Mouse (Mus musculus) kidney, postnatal 25 days (tissue): ENCODE measurements around the gene Spns3.
A peak's percentile ranks its signal among the peaks of the same experiment; 100 is the strongest.

Experiments
- DNase-seq, 2 experiments: peaks; one replicate each; pipeline ENCODE4 v3.0.0; 2021; ENCODE audit warnings: mixed read lengths in 2 of 2

The Spns3 gene

DNA sequence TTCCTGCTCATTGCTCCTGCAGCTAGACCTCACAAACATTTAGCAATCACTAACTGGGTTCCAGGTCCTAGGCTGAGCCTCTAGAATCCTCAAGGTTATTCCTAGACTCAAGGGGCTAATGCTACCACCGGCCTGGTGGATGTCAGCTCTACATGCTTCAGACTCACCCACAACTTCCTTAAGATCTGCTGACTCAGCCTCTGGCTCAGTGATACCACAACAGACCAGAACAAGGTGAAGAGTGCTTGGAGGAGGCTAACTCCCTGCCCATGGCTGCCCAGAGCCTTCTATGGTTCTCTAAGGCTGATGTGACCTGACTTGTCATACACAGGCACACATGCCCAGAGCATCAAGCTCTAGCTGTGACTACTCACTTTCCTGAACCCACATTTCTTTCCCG, 70.8 kb downstream of the Spns3 start:
- no peak for DNase-seq

GRCm38 (mm10) chr11:72478228-72478627, 72.1 kb downstream of the Spns3 start:
- DNase-seq: peak in 1 of 2 experiments; percentile 57

GRCm38 (mm10) chr11:72477653-72478052, 72.7 kb downstream of the Spns3 start:
- no peak for DNase-seq

GRCm38 (mm10) chr11:72477182-72477581, 73.1 kb downstream of the Spns3 start:
- no peak for DNase-seq

GRCm38 (mm10) chr11:72476074-72476625, 74.2 kb downstream of the Spns3 start:
- DNase-seq: no peak

DNA sequence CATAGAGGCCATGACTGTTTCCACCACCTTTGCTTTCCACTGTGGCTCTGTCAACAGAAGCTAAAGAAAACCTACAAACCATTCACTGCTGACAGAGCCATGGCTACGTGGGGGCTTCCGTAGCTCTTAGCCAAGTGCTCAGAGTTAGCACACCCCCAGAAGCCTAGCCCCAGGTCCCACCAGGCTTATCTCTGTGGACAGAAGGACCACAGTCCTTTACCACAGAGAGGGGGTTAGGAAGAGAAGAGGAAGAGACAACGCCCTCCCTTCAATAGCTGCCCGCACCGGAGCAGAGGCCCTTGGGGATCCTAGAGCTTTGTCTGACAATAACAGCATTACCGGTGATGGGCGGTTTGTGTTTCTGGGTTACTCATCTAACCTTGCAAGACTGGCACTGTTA, 74.9 kb downstream of the Spns3 start:
- no peak for DNase-seq

DNA sequence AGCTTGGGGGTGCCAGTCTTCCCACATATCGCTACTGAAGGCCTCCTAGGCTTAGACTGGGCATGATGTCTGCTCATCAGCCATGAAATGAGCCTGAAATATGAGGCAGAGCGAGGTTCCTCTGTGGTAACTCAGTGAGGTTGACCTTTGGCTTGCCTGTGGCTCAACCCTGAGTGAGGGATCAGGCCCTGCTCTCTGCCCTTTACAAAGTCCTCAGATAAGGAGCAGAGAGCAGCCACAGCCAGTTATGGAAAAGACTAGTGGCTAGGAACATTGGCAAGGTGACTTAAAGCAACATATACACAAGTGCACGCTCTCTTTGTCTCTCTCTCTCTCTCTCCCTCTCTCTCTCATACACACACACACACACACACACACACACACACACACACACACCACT, 75.4 kb downstream of the Spns3 start:
- DNase-seq: peak; percentile 45 to 72

DNA sequence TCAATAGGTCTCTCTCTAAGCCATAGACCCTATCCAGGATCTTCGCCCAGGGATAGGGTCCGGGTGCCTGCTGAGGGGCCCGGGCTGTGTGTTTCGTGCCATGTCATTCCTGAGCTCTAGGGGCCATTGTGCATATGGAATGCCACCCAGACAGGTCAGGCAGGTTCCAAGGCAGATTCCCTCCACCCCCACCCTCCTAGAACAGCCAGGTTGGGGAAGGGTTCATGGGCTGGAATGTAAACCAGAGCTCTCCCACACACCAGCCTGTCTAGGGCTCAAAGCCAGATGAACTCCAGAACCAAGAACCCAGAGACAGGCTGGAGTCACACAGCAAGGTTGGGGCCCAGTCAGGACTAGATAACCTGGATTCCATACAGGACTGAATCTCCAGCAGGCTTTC, 76.8 kb downstream of the Spns3 start:
- DNase-seq: no peak

GRCm38 (mm10) chr11:72471381-72471780, 78.9 kb downstream of the Spns3 start:
- DNase-seq: no peak

- DNase-seq: no peak
Measured at GRCm38 (mm10) chr11:72470004-72470403, 80.3 kb downstream of the Spns3 start.

DNA sequence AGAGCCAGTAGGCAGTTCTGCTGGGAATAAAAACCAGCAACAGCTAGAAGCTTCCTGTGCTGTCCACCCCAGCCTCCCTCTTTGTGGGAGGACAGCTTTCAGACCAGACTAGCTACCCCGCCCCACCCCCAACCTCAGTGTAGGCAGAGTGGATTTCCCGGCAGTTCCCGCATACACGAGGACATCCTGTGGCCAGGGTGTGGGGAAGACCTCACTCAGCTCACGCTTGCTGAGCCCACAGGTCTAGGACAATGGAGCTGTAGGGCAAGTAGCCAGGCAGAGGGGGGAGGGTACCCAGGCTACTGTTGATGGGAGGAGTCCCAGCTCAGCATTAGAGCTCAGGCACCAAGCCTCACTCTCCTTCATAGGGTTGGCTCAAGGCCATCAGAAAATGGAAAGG, 81.1 kb downstream of the Spns3 start:
- peak; percentile 89 to 93 for DNase-seq

- no peak for DNase-seq
Measured at GRCm38 (mm10) chr11:72468525-72468924, 81.8 kb downstream of the Spns3 start.

DNA sequence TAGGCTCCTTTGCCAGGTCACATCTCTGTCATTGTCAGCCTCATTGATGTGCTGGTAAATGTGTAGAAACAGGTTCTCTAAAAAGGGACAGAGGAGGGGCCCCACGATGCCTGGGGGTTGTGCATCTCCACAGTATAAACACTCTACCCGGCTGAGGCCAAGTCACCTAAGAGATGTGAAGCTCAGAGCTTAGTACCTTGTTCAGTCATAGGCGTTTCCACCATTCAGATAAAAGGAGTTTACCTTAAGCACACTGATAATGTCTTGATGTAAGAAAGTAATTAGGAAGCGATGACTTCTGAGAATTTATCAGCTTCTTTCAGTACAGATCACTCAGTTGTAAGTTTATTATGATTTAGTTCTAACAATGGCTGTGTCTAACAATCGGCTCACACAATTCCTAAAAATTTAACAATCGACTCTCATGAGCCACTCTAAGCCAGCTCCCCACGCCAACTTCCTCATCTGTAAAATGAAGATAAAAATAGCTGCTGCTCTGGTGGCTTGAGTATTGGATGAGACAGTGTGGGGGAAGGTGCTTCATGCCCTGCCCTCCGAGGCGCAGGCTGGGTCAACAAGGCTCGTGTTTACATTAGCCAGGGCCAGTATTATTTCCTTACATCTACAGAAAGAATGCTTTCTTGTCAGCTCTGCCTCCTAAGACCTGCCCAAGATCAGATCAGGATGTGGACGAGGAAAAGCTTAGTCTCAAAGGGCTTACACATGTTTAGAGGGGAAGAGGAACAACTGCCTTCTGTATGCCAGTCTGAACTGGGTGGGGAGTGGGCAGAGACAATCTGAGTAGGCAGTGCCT, 83.4 kb downstream of the Spns3 start:
- DNase-seq: no peak

DNA sequence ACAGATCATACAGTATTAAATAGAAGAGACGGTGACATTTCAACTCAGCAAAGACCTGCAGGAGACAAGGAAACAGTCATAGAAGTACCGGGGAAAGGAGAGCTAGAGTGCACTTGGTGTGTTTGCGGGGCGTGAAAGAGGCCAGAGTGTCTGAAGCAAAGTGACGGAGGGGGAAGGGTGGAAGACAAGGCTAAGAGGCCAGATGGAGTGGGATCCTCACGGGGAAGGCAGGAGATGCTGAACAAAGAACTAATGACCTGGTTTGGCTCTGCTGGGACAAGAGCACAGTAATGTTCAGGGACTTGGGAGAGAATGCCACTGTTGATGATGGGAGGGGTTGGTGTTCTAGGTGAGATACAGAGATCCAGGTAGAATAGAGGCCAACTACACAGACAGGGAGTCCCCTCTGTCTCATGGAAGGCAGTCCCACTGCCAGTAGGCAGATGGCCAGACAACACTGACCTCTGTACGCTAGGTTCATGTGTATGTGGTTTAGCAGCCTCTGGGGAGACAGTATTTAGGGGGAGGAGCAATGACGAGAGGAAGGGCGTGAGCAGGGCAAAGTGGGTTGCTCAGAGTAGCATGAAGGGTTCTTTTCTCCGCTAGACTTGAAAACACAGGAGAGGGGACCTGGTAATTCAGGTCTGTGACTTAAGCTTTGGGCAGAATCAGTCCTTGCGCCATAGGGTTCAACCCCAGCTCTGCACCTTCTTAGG, 84.2 kb downstream of the Spns3 start:
- DNase-seq: no peak

DNA sequence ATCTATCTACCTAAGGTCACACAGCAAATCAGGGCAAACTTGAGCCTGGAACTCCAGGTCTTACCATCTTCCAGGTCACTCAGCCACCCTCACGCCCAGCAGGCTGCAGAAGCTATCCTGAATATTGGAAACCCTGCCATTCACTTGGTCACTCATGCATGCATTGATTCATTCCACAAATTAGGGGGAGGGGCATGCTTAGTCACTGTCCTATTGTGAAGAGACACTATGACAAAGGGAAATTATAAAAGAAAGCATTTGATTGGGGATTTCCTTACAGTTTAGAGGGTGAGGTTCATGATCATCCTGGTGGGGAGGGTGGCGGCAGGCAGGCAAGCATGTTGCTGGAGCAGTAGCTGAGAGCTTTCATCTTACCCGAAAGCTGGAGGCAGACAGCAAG, 85.5 kb downstream of the Spns3 start:
- DNase-seq: no peak

DNA sequence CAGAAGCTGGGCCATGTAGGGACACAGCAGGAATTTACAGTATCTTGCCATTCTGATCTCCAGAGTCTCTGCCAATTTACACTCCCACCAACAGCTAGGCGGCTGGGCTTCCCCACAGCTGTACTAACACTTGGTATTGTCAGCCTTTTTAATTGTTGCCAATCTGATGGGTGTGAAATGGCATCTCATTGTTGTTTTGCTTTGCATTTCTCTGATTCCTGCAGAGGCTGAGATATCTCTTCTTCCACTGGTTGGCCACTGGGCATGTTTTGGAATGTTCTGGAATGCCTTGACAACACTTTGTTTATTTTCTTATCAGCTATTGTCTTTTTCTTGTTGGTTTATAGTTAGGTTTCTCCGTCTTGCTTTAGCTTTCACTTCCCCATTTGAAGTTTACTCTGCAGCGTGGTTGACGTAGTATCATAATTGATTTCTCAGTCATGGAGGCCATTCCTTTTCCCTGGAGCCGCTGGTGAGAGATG, 88.8 kb downstream of the Spns3 start:
- no peak for DNase-seq

DNA sequence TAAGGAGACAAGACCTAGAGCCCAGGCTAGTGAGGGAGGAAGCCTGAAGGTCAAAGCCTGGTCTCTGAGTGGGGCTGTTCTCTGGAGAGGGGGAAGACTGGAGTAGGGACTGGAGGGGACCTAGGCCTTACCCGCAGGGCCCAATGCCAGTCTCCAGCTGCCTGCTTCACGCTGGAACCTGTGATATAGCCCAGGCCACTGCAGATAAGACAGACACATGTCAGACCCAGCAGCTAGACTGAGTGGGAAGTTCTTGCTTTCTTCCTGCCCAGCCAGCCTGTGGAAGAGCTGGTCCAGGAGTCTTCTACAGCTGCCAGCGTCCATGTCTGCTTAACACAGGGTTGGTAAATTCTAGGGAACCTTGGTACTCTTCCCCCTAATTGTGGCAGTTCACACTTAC, 91.8 kb downstream of the Spns3 start:
- no peak for DNase-seq

DNA sequence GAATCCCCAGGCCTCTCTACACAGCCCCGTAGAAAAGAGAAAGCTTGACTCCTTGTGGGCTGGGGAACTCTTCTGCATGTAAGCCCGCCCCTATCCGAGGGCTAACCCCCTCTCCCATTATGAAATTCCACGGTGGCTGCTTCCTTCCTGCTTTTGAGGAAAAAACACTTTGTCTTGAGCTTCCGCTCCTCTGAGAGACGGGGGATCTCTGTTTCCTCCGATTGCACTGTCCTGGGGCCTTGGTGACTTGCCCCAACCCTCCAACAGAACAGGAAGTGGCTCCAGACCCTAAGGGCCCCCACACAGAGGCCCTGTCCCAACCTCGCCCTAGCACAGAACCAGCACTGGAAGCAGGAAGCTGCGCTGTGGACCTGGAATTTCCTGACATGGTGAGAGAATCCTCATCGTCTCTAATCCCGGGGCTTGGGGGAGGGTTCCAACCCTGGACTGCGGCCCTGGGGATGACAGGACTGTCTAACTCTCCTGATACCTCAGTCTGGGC, 92.3 kb downstream of the Spns3 start:
- peak; percentile 59 to 83 for DNase-seq

- peak in 1 of 2 experiments; percentile 38 for DNase-seq
Measured at GRCm38 (mm10) chr11:72455694-72456093, 94.6 kb downstream of the Spns3 start.

DNA sequence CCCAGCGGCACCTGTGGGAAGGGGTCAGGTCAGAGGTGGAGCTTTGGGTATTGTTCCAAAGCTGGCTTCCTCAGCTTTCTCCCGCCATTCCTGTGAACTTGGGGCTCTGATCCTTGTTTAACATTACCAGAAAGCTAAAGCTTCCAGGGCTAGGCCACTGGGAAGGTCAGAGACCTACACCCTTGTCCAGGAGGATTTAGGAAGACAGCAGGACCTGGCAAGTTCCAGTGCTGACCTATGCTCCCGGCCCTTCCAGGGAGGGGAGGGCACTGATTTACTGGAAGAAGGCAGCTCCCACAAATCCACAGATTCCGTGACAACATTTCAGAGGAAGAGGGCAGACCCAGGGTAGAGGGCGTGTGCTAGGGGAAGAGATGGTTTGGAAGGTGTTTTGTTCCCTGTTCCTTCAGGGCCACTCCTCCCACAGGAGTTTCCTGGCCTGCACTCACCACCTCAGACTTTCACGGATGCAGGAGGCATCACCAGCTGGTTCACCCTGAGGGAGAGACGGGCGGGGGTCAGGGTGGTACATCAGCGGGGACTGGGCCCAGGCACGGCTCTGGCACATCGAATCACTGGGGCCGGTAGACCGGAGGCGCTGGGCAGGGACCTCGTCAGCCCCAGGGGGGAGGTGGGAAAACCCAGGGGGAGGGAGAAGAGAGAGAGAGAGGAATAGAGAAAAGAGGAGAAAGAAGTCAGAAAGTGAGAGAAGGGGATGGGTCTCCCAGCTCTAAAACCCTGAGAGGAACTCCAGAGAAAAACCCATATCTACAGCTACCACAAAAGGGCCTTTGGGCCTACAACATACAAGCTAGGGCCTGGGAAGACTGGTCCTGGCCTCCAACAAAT, 97.0 kb downstream of the Spns3 start:
- DNase-seq: peak in 1 of 2 experiments; percentile 49

DNA sequence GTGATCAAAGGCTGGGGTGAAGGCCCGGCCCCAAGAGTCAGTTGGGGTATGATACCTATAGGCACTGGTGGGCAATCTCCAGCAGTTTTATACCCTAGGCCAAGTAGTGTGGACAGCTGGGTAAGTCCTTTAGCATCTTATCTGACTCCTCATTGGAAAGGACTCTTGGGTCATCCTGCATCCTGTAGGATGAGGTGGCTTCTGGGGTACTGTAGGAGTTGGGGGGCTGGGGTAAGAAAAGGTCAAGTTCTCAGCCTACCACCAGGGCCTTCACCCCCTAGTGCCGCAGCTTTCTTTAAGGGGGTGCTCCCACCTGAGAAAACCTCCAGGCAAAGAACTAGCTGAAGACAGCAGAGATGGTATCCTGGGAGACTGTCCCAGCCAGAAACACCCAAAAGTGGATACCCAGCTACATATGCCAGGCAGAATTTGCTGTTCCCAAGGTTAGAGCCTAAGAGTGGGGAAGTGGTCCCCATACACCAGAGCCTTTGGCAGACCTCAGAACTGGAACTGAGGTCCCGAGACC, 98.1 kb downstream of the Spns3 start:
- DNase-seq: no peak

- no peak for DNase-seq
Measured at GRCm38 (mm10) chr11:72447475-72447874, 102.8 kb downstream of the Spns3 start.
